Mouse (Mus musculus) brain, embryonic 14.5 days (tissue): ENCODE results near the gene Prelid1.

Source experiments
- CTCF ChIP-seq: fragments of 200-500 bp; IDR thresholded peaks from 2 replicates; pipeline ENCODE4 v1.5.1; 2012; ENCODE audit warnings: inconsistent platforms, mild to moderate bottlenecking, moderate library complexity, borderline replicate concordance; ENCODE audit not compliant: insufficient read depth, insufficient read length; ENCODE audit errors: extremely low read depth
- POLR2A ChIP-seq: fragments of 200-500 bp; IDR thresholded peaks from 2 replicates; pipeline ENCODE4 v1.6.1; 2012; ENCODE audit warnings: mild to moderate bottlenecking, inconsistent platforms, borderline replicate concordance; ENCODE audit not compliant: poor library complexity, insufficient read depth, insufficient read length, severe bottlenecking; ENCODE audit errors: extremely low read depth

GRCm38 (mm10) chr13:55313051-55313450 is 7.2 kb upstream of the Prelid1 start:
- no peak for TF ChIP-seq CTCF
- TF ChIP-seq POLR2A, result no peak
